Mouse (Mus musculus): ENCODE data around the gene Cyb5b.

DNA sequence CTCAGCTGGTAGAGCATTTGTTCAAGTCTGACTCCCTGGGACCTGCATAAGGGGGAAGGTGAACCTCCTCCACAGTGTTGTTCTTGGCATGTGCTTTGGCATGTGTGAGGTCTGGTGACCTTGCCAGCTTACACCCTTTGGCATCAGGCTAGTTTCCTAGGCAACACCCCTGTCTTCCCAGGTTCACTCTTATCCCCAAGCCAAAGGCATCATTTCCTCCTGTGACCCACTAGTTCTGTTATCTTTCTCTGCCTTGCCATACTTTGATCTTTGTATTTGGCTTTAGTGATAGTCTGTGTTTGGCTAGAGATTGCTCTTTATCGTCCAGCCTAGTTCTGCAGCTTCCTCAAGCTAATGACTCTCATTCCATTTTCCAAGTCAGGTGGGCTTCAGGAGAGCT is 7.4 kb downstream of the Cyb5b start:
- no peak for TF ChIP-seq POLR2A (IDR thresholded peaks at IDR 0.05; ENCODE audit: insufficient read depth, low read depth, low read length)
- no peak for TF ChIP-seq CTCF (IDR thresholded peaks at IDR 0.05)
- TF ChIP-seq EP300 (IDR thresholded peaks at IDR 0.05; ENCODE audit: insufficient read depth, low read depth, low read length): no peak

All from heart, adult 2 months (tissue).